Mouse (Mus musculus) myocyte (in vitro differentiated cells): ENCODE results near the gene Adamts6. TPM values are rescaled to one million over a fixed set of nuclear protein-coding genes. Genes with fewer than 3 reads are reported as not detected.

Source experiments
- H3K27me3 ChIP-seq: one replicate; pipeline ENCODE4 v1.6.1; 2011; ENCODE audit not compliant: control insufficient read depth, insufficient read depth, insufficient read length
- H3K36me3 ChIP-seq: one replicate; pipeline ENCODE4 v1.6.1; 2011; ENCODE audit not compliant: control insufficient read depth, insufficient read depth
- H3K4me2 ChIP-seq: one replicate; pipeline ENCODE4 v1.6.1; 2011; ENCODE audit warnings: low read depth, control low read depth
- H3K4me3 ChIP-seq: one replicate; pipeline ENCODE4 v1.5.1; 2011; ENCODE audit warnings: mild to moderate bottlenecking, control low read depth, moderate library complexity
- H3K79me2 ChIP-seq: one replicate; pipeline ENCODE4 v1.6.1; 2011; ENCODE audit not compliant: control insufficient read depth, insufficient read depth
- H3ac ChIP-seq: one replicate; pipeline ENCODE4 v1.6.1; 2011; ENCODE audit not compliant: control insufficient read depth, insufficient read length
- CEBPB ChIP-seq: IDR thresholded peaks from 2 replicates; pipeline ENCODE4 v1.6.1; 2011; ENCODE audit warnings: mild to moderate bottlenecking, moderate library complexity; ENCODE audit not compliant: poor library complexity, insufficient read depth, severe bottlenecking
- E2F4 ChIP-seq: IDR thresholded peaks from one replicate; pipeline ENCODE4 v1.6.1; 2011; ENCODE audit warnings: mild to moderate bottlenecking, control low read depth, moderate library complexity; ENCODE audit not compliant: insufficient read depth
- MAX ChIP-seq: IDR thresholded peaks from one replicate; pipeline ENCODE4 v1.6.1; 2011; ENCODE audit warnings: low read depth, mild to moderate bottlenecking, control low read depth
- MYOD1 ChIP-seq, 3 experiments: IDR thresholded peaks; one replicate each; pipeline ENCODE4 v1.6.1; 2011; ENCODE audit warnings: control low read depth in 2 of 3, low read depth in 2 of 3, mild to moderate bottlenecking in 2 of 3, moderate library complexity in 1 of 3; ENCODE audit not compliant: insufficient read length in 2 of 3, control insufficient read depth in 1 of 3
- MYOG ChIP-seq, 3 experiments: IDR thresholded peaks; one replicate each; pipeline ENCODE4 v1.6.1; 2011; ENCODE audit warnings: control low read depth in 2 of 3, low read depth in 2 of 3, mild to moderate bottlenecking in 2 of 3; ENCODE audit not compliant: insufficient read length in 2 of 3, control insufficient read depth in 1 of 3, insufficient read depth in 1 of 3
- POLR2A ChIP-seq: IDR thresholded peaks from one replicate; pipeline ENCODE4 v1.6.1; 2011; ENCODE audit warnings: low read depth, mild to moderate bottlenecking, control low read depth, moderate library complexity; ENCODE audit not compliant: insufficient read length
- POLR2AphosphoS2 ChIP-seq: IDR thresholded peaks from one replicate; pipeline ENCODE4 v1.6.1; 2011; ENCODE audit warnings: low read depth, control low read depth; ENCODE audit not compliant: insufficient read length
- REST ChIP-seq: IDR thresholded peaks from one replicate; pipeline ENCODE4 v1.6.1; 2011; ENCODE audit warnings: mild to moderate bottlenecking, control low read depth, moderate library complexity; ENCODE audit not compliant: insufficient read depth, insufficient read length
- SRF ChIP-seq: IDR thresholded peaks from one replicate; pipeline ENCODE4 v1.6.1; 2011; ENCODE audit warnings: low read depth; ENCODE audit not compliant: control insufficient read depth, insufficient read length
- TCF12 ChIP-seq: IDR thresholded peaks from one replicate; pipeline ENCODE4 v1.6.1; 2011; ENCODE audit warnings: mild to moderate bottlenecking, control low read depth; ENCODE audit not compliant: poor library complexity, insufficient read depth, severe bottlenecking
- TCF3 ChIP-seq: IDR thresholded peaks from one replicate; pipeline ENCODE4 v1.6.1; 2011; ENCODE audit warnings: low read depth, control low read depth; ENCODE audit not compliant: insufficient read length
- USF1 ChIP-seq: IDR thresholded peaks from one replicate; pipeline ENCODE4 v1.6.1; 2011; ENCODE audit warnings: low read depth, mild to moderate bottlenecking, control low read depth, moderate library complexity
- polyA plus RNA-seq: library from polyadenylated mRNA; unstranded; fragments of >200 nt; fragmentation: generic; extraction: Trizol; gene quantifications from one replicate; pipeline ENCODE4 v1.2.1, GENCODE M21; 2012; ENCODE audit warnings: missing spikeins

Gene Adamts6
- polyA plus RNA-seq = 2.0 TPM

GRCm38 (mm10) chr13:104287366-104288225 lies at the start of gene Adamts6:
Gene Adamts6, plus strand, starts transcription at chr13:104287835.
- peak within 1 kb of the TSS; percentile 56 for H3K4me3 ChIP-seq
- H3K4me2 ChIP-seq = peak within 1 kb of the TSS; percentile 68
- peaks cover 48% of the 10 kb centered on the region for H3K79me2 ChIP-seq
- no peak within 1 kb of the TSS for H3ac ChIP-seq
- no peaks in the 10 kb centered on the region for H3K27me3 ChIP-seq
- H3K36me3 ChIP-seq = no peaks in the 10 kb centered on the region
- TF ChIP-seq TCF3 = no peak
- TF ChIP-seq CEBPB = no peak
- TF ChIP-seq MAX = no peak
- TF ChIP-seq REST = no peak
- no peak for TF ChIP-seq MYOD1 (IDR thresholded peaks at IDR 0.05; ENCODE audit: control insufficient read depth in 1 of 3, insufficient read length in 2 of 3, low read depth in 2 of 3)
- no peak for TF ChIP-seq MYOG (IDR thresholded peaks at IDR 0.05; ENCODE audit: control insufficient read depth in 1 of 3, insufficient read depth in 1 of 3, insufficient read length in 2 of 3, low read depth in 2 of 3)
- no peak for TF ChIP-seq TCF12
- TF ChIP-seq E2F4 = no peak
- no peak for TF ChIP-seq SRF
- TF ChIP-seq POLR2AphosphoS2 = no peak
- no peak for TF ChIP-seq USF1
- TF ChIP-seq POLR2A = no peak

GRCm38 (mm10) chr13:104258997-104259396 lies 28.6 kb upstream of the Adamts6 start:
- no peak for TF ChIP-seq SRF
- no peak for TF ChIP-seq E2F4
- no peak for TF ChIP-seq REST
- no peak for TF ChIP-seq USF1
- no peak for TF ChIP-seq MYOD1 (IDR thresholded peaks at IDR 0.05; ENCODE audit: control insufficient read depth in 1 of 3, insufficient read length in 2 of 3, low read depth in 2 of 3)
- no peak for TF ChIP-seq MYOG (IDR thresholded peaks at IDR 0.05; ENCODE audit: control insufficient read depth in 1 of 3, insufficient read depth in 1 of 3, insufficient read length in 2 of 3, low read depth in 2 of 3)
- no peaks in the 10 kb centered on the region for H3K79me2 ChIP-seq
- H3K36me3 ChIP-seq = no peaks in the 10 kb centered on the region

GRCm38 (mm10) chr13:104285031-104285431 lies 2.6 kb upstream of the Adamts6 start:
- Histone ChIP-seq H3K27me3 (no peaks in the 10 kb centered on the region), H3K4me3 (peak overlapping the region; percentile 56), H3K36me3 (no peaks in the 10 kb centered on the region), H3K4me2 (peak overlapping the region; percentile 68), H3K79me2 (peaks cover 22% of the 10 kb centered on the region), H3ac (no peak overlapping the region)
- TF ChIP-seq CEBPB = no peak
- TF ChIP-seq REST = no peak
- TF ChIP-seq POLR2AphosphoS2 = no peak
- no peak for TF ChIP-seq TCF12
- TF ChIP-seq MYOG (IDR thresholded peaks at IDR 0.05; ENCODE audit: control insufficient read depth in 1 of 3, insufficient read depth in 1 of 3, insufficient read length in 2 of 3, low read depth in 2 of 3) = no peak
- TF ChIP-seq POLR2A = no peak
- TF ChIP-seq USF1 = no peak
- TF ChIP-seq MYOD1 (IDR thresholded peaks at IDR 0.05; ENCODE audit: control insufficient read depth in 1 of 3, insufficient read length in 2 of 3, low read depth in 2 of 3) = no peak
- TF ChIP-seq E2F4 = no peak

More at GRCm38 (mm10) chr13:104258997-104259396, 28.6 kb upstream of the Adamts6 start:
- H3K4me3 ChIP-seq = no peak overlapping the region
- H3K4me2 ChIP-seq = no peak overlapping the region
- H3ac ChIP-seq = no peak overlapping the region
- no peaks in the 10 kb centered on the region for H3K27me3 ChIP-seq

- no peak for TF ChIP-seq MYOD1 (IDR thresholded peaks at IDR 0.05; ENCODE audit: control insufficient read depth in 1 of 3, insufficient read length in 2 of 3, low read depth in 2 of 3)
- TF ChIP-seq MAX = no peak
- TF ChIP-seq E2F4 = no peak
- no peak for TF ChIP-seq MYOG (IDR thresholded peaks at IDR 0.05; ENCODE audit: control insufficient read depth in 1 of 3, insufficient read depth in 1 of 3, insufficient read length in 2 of 3, low read depth in 2 of 3)
- no peak for TF ChIP-seq TCF12
- no peak for TF ChIP-seq POLR2A
- H3K4me2 ChIP-seq = peak overlapping the region; percentile 68
- H3K4me3 ChIP-seq = peak overlapping the region; percentile 56
- no peaks in the 10 kb centered on the region for H3K27me3 ChIP-seq
- peaks cover 30% of the 10 kb centered on the region for H3K79me2 ChIP-seq
- no peaks in the 10 kb centered on the region for H3K36me3 ChIP-seq
- no peak overlapping the region for H3ac ChIP-seq
These were observed 1.8 kb upstream of the Adamts6 start for GRCm38 (mm10) chr13:104285737-104286311.
